Mouse (Mus musculus) myocyte (in vitro differentiated cells): ENCODE results near the gene Nipbl. TPM values are rescaled to one million over a fixed set of nuclear protein-coding genes. Genes with fewer than 3 reads are reported as not detected.

Experiments used
- H3K27me3 ChIP-seq: one replicate; pipeline ENCODE4 v1.6.1; 2011; ENCODE audit not compliant: control insufficient read depth, insufficient read depth, insufficient read length
- H3K36me3 ChIP-seq: one replicate; pipeline ENCODE4 v1.6.1; 2011; ENCODE audit not compliant: control insufficient read depth, insufficient read depth
- H3K4me2 ChIP-seq: one replicate; pipeline ENCODE4 v1.6.1; 2011; ENCODE audit warnings: low read depth, control low read depth
- H3K4me3 ChIP-seq: one replicate; pipeline ENCODE4 v1.5.1; 2011; ENCODE audit warnings: mild to moderate bottlenecking, control low read depth, moderate library complexity
- H3K79me2 ChIP-seq: one replicate; pipeline ENCODE4 v1.6.1; 2011; ENCODE audit not compliant: control insufficient read depth, insufficient read depth
- H3ac ChIP-seq: one replicate; pipeline ENCODE4 v1.6.1; 2011; ENCODE audit not compliant: control insufficient read depth, insufficient read length
- CEBPB ChIP-seq: IDR thresholded peaks from 2 replicates; pipeline ENCODE4 v1.6.1; 2011; ENCODE audit warnings: mild to moderate bottlenecking, moderate library complexity; ENCODE audit not compliant: poor library complexity, insufficient read depth, severe bottlenecking
- E2F4 ChIP-seq: IDR thresholded peaks from one replicate; pipeline ENCODE4 v1.6.1; 2011; ENCODE audit warnings: mild to moderate bottlenecking, control low read depth, moderate library complexity; ENCODE audit not compliant: insufficient read depth
- MAX ChIP-seq: IDR thresholded peaks from one replicate; pipeline ENCODE4 v1.6.1; 2011; ENCODE audit warnings: low read depth, mild to moderate bottlenecking, control low read depth
- MYOD1 ChIP-seq, 3 experiments: IDR thresholded peaks; one replicate each; pipeline ENCODE4 v1.6.1; 2011; ENCODE audit warnings: control low read depth in 2 of 3, low read depth in 2 of 3, mild to moderate bottlenecking in 2 of 3, moderate library complexity in 1 of 3; ENCODE audit not compliant: insufficient read length in 2 of 3, control insufficient read depth in 1 of 3
- MYOG ChIP-seq, 3 experiments: IDR thresholded peaks; one replicate each; pipeline ENCODE4 v1.6.1; 2011; ENCODE audit warnings: control low read depth in 2 of 3, low read depth in 2 of 3, mild to moderate bottlenecking in 2 of 3; ENCODE audit not compliant: insufficient read length in 2 of 3, control insufficient read depth in 1 of 3, insufficient read depth in 1 of 3
- POLR2A ChIP-seq: IDR thresholded peaks from one replicate; pipeline ENCODE4 v1.6.1; 2011; ENCODE audit warnings: low read depth, mild to moderate bottlenecking, control low read depth, moderate library complexity; ENCODE audit not compliant: insufficient read length
- POLR2AphosphoS2 ChIP-seq: IDR thresholded peaks from one replicate; pipeline ENCODE4 v1.6.1; 2011; ENCODE audit warnings: low read depth, control low read depth; ENCODE audit not compliant: insufficient read length
- REST ChIP-seq: IDR thresholded peaks from one replicate; pipeline ENCODE4 v1.6.1; 2011; ENCODE audit warnings: mild to moderate bottlenecking, control low read depth, moderate library complexity; ENCODE audit not compliant: insufficient read depth, insufficient read length
- SRF ChIP-seq: IDR thresholded peaks from one replicate; pipeline ENCODE4 v1.6.1; 2011; ENCODE audit warnings: low read depth; ENCODE audit not compliant: control insufficient read depth, insufficient read length
- TCF12 ChIP-seq: IDR thresholded peaks from one replicate; pipeline ENCODE4 v1.6.1; 2011; ENCODE audit warnings: mild to moderate bottlenecking, control low read depth; ENCODE audit not compliant: poor library complexity, insufficient read depth, severe bottlenecking
- TCF3 ChIP-seq: IDR thresholded peaks from one replicate; pipeline ENCODE4 v1.6.1; 2011; ENCODE audit warnings: low read depth, control low read depth; ENCODE audit not compliant: insufficient read length
- USF1 ChIP-seq: IDR thresholded peaks from one replicate; pipeline ENCODE4 v1.6.1; 2011; ENCODE audit warnings: low read depth, mild to moderate bottlenecking, control low read depth, moderate library complexity
- polyA plus RNA-seq: library from polyadenylated mRNA; unstranded; fragments of >200 nt; fragmentation: generic; extraction: Trizol; gene quantifications from one replicate; pipeline ENCODE4 v1.2.1, GENCODE M21; 2012; ENCODE audit warnings: missing spikeins

Gene Nipbl
- polyA plus RNA-seq, 1 experiment: 6.5 TPM

- Histone ChIP-seq H3K36me3 (no peaks in the 10 kb centered on the region), H3K79me2 (peaks cover 48% of the 10 kb centered on the region), H3ac (no peak overlapping the region), H3K4me2 (peak overlapping the region; percentile 96), H3K4me3 (peak overlapping the region; percentile 70), H3K27me3 (no peaks in the 10 kb centered on the region)
- TF ChIP-seq TCF3 (no peak), MYOG (IDR thresholded peaks at IDR 0.05; ENCODE audit: control insufficient read depth in 1 of 3, insufficient read depth in 1 of 3, insufficient read length in 2 of 3, low read depth in 2 of 3) (no peak), TCF12 (no peak), POLR2A (no peak), REST (no peak), USF1 (no peak), SRF (no peak), MYOD1 (IDR thresholded peaks at IDR 0.05; ENCODE audit: control insufficient read depth in 1 of 3, insufficient read length in 2 of 3, low read depth in 2 of 3) (no peak), MAX (no peak), E2F4 (no peak), POLR2AphosphoS2 (no peak)
These were observed 3.0 kb upstream of the Nipbl start for GRCm38 (mm10) chr15:8447193-8447767.

- no peaks in the 10 kb centered on the region for H3K27me3 ChIP-seq
- H3K4me2 ChIP-seq: peak overlapping the region; percentile 96
- peak; percentile 11 for TF ChIP-seq MAX
- no peak for TF ChIP-seq REST
- TF ChIP-seq TCF3: no peak
- TF ChIP-seq USF1: peak; percentile 98
- TF ChIP-seq CEBPB: peak; percentile 75
- H3K79me2 ChIP-seq: peaks cover 56% of the 10 kb centered on the region
- H3K4me3 ChIP-seq: peak overlapping the region; percentile 70
- H3ac ChIP-seq: peak overlapping the region; percentile 99
- H3K36me3 ChIP-seq: no peaks in the 10 kb centered on the region
These were observed 2.2 kb upstream of the Nipbl start for GRCm38 (mm10) chr15:8446435-8446834.

GRCm38 (mm10) chr15:8445951-8446419 lies 1.7 kb upstream of the Nipbl start:
- Histone ChIP-seq H3K36me3 (no peaks in the 10 kb centered on the region), H3K4me3 (peak overlapping the region; percentile 70), H3K27me3 (no peaks in the 10 kb centered on the region), H3ac (peak overlapping the region; percentile 99), H3K79me2 (peaks cover 61% of the 10 kb centered on the region), H3K4me2 (peak overlapping the region; percentile 96)
- TF ChIP-seq MYOG (IDR thresholded peaks at IDR 0.05; ENCODE audit: control insufficient read depth in 1 of 3, insufficient read depth in 1 of 3, insufficient read length in 2 of 3, low read depth in 2 of 3) (peak in 1 of 3 experiments; percentile 13), REST (no peak), POLR2A (peak; percentile 43), POLR2AphosphoS2 (peak; percentile 71)

GRCm38 (mm10) chr15:8444890-8445597 lies 781 bp upstream of the Nipbl start:
- H3K79me2 ChIP-seq: peaks cover 66% of the 10 kb centered on the region

More at GRCm38 (mm10) chr15:8444890-8445597, 781 bp upstream of the Nipbl start:
- Histone ChIP-seq H3ac (peak overlapping the region; percentile 99), H3K4me2 (peak overlapping the region; percentile 96), H3K27me3 (no peaks in the 10 kb centered on the region), H3K36me3 (no peaks in the 10 kb centered on the region), H3K4me3 (peak overlapping the region; percentile 70)
- TF ChIP-seq POLR2A (peak; percentile 46), TCF3 (no peak), USF1 (no peak), REST (no peak), E2F4 (peak; percentile 56), POLR2AphosphoS2 (peak; percentile 32), CEBPB (no peak), SRF (no peak), TCF12 (no peak), MAX (no peak), MYOG (IDR thresholded peaks at IDR 0.05; ENCODE audit: control insufficient read depth in 1 of 3, insufficient read depth in 1 of 3, insufficient read length in 2 of 3, low read depth in 2 of 3) (peak in 1 of 3 experiments; percentile 18), MYOD1 (IDR thresholded peaks at IDR 0.05; ENCODE audit: control insufficient read depth in 1 of 3, insufficient read length in 2 of 3, low read depth in 2 of 3) (no peak)
